Mouse (Mus musculus): Measurements from ENCODE around the gene Hivep1.
A peak's percentile ranks its signal among the peaks of the same experiment; 100 is the strongest.

Hivep1 gene

DNA sequence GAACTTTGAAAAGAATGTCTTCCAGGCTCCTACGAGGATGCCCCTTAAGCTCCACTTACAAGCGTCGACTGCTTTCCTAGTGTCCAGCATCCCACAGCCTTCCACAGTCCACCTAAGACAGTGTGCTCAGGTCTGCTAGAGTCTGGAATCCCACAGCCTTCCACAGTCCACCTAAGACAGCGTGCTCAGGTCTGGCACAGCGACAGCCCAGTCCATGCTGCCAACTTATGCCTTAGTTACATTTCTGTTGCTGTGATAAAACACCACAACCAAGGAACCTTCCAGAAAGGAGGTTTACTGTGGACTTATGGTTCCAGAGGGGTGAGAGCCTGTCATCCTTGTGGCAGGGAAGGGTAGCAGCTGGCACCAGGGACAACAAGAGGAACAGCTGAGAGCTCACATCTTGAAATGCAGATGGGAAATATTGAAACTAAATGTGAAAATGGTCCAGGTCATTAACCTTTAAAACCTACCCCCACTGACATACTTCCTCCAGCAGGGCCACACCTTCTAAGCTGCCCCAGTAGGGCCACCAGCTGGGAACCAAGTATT is 25.0 kb downstream of the Hivep1 start:
- no peak for DNase-seq

DNA sequence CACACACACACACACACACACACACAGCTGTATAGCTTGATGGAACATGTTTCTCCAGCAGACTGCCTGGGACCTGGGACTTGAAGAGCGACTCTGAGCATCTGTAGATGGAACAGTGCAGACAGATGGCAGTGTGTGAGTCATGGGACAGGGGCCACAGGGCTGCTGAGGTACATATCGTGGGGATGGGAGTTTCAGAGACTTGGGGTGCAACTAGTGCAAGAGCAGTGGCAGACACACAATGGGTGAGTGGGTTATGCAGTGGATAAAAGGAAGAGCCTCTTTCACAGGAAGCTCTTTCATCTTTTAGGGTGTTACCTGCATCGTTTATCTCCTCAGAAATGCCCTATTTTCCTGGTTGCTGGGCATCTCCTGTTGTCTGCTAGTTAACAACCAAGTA is 25.8 kb downstream of the Hivep1 start:
- no peak for DNase-seq

DNA sequence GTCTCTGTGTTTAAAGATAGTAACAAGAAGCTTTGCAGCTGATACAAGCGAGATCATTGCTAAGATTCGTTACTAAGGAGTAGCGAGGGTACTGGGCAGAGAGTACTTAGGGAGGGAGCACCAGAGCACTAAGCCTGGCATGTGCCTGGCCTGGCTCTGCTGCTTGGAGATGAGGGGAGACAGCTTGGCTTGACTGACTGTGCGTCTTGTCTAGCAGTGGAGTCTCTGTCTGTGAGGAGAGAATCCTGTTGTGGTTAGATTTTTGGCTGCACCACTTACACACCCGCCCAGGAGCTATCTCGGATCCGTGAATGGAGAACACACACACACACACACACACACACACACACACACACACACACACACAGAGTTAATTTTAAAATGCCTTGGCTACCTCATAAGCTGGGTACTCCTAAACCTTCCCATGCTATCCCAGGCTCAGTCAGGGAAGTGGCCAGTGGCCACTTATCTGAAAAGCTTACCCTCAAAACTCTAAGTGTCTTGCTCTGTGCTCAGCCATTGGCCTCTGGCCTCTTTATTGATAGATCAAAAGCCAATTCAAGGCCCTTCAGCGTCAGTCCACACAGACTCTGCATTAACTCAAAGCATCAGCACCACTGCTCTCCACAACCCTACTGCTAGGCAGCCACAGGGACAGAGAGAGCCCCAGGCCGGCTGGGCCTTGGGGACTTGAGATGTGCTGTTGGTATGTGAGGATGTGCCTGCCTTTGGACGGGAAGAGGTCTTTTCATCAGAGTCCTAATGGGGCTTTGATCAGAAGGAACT is 28.5 kb downstream of the Hivep1 start:
- DNase-seq = no peak

DNA sequence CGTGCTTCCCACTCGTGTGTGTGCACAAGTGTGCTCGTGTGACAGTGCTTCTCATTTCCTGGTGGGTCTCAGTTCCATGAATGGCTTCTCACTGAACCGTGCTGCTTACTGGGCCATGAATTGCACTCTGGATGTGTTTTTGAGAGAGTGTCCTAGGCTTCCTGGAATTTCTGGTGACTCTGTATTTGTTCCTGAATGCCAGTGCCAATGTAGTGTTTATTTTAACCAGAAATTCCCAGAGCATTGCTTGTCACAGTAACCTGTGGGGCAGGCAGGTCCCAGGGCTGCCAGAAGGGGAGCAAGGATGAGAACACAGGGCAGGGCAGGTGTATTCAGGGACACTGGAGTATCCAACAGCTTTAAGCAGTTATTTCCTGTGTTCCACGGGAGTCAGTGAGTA is 36.5 kb downstream of the Hivep1 start:
- DNase-seq = no peak

DNA sequence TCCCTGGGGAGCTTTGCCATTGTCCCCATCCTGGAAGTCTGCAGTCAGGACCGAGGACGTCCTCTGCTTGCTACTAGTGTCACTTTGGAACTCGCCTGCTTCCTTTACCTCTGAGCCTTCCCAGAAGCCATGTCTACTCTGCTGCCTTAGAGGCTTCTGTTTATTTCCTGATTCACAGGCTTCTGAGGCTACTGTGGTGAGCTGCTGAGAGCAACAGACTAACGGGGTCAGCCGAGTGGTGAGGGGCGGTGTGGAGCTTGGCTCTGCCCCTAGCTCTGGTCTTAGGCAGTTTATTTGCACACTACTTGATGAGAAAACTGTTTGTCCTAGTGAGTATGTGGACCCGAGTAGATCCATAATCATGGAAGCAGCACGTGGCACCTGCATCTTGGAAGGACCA is 37.2 kb downstream of the Hivep1 start:
- DNase-seq = no peak

DNA sequence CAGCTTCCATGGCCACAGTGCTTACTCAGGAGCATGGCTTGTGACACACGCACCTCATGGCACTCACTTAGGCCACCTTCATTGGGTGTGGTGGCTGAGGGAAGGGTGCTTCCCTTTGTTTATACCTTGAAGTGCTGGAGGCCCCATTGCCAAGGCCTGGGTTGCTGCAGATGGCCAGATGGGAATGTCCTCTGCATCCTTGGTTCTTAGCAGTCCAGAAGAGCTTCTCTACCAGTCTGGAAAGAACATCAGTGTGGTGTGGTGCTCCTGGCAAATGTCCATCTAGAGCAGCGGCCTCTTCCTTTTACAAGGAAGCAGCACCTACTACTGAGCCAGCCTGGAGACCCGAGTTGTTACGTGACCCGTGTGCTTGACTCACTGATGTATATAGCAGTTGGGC is 38.9 kb downstream of the Hivep1 start:
- no peak for DNase-seq

DNA sequence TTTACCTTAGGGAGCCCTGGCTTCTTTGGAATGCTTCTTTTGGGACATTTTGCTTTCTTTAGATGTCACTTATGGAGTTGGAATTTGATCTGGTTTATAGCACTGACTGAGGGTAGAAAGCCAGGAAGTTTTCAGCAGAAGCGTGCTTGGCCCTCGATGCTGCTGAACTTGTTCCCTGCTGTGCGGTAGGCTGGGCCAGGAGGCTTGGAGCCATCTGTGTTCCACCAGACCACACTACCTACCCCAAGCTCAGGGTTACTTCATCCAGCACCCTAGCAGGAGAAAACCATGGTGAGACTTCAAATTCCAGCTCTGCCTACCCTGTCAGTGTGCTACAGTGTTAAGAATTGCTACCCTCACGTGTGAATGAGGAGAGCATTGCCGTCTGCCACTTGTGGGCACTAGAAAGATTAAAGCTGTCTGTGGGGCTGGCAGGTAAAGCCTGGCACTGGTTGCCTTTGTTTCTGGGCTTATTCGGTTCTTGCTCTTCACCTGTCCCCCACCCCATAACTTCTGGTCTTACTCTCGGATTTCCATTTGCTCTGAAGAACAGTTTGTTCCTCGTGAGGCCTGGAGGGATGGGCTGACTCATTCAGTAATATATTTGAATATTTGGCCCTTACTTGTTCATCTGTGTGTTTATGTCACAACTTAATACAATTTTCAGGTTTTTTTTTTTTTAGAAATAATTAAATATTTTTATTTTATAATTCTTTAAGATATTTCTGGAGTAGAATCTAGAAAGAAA is 40.7 kb downstream of the Hivep1 start:
- no peak for DNase-seq

DNA sequence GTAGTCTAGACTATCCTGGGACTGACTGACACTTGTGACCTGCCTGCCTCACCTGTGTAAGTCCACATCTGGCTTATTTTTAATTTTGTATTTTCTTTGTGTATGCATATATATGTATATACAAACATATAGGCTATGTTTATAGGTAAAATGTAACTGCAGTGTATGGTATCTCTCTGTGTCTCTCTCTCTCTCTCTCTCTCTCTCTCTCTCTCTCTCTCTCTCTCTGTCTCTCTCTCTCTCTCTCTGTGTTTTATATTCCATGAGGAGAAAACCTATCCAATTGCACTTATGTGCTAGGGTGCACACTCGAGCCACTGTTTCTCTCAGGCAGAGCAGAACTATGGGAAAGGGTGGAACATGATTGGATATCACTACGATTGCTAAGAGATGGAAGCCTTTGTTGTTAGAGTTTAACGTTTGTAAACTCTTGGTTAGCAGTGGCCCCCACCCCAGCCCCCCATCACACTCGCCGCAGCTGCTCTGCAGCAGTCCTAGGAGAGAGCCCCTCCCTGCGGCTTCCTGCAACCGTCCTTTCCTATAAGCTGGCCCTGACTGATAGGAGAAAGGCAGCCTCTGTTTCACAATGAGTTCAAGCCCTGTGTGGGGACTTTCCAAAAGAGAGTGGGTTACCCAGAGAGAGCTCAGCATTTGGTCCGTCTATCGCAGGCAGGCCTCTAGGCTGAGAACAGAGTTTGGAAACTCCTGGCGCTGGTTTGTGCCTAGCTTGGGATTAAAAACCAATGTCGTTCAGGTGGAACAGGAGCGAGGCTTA is 41.6 kb downstream of the Hivep1 start:
- DNase-seq = no peak

DNA sequence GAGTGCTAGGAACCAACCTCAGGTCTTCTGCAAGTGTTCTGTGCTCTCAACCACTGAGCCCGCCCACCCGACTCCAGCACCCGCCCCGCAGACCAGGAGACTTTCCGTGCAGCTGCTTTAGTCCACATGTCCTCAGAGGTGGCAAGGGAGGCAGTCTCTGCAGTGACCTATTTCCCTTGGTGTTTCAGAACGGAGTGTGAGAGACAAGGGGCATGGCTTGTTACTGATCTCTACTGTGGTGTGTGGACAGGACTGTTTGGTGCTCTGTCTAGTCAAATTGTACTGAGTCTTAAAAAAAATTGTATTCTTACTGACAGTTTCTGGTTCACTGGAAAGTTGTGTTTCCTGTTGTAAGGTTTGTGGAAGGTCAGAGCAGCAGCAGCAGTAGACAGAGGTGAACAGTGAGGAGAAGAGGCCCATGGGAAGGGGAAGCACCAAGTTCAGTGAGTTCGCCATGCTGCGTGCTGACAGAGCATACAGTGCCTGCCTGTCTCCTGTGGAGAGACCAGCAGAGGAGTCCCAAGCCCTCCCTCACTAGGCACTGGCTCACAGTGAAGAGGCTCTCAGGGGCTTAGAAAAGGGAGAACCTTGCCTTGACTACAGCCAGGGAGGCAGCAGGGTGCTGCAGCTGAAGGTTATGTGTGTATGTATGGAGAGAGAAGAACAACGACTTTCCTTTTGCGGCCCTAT is 44.1 kb downstream of the Hivep1 start:
- no peak for DNase-seq

DNA sequence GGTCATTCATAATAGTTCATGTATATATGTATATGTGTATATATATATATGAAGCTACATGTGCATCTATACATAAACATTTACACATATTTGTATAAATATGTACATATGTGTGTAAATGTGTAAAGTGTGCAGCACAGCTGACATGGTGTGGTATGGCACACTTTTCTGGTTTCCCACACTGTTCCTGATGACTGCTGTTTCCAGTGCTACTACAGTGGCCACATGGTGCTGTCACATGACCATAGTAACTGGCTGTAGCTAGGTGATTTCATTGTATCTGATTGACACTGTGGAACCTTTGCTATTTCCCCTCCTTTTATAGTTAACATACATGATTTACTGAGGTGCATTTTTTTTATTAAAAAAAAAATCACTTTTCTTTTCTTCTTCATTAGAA is 45.3 kb downstream of the Hivep1 start:
- DNase-seq = no peak

DNA sequence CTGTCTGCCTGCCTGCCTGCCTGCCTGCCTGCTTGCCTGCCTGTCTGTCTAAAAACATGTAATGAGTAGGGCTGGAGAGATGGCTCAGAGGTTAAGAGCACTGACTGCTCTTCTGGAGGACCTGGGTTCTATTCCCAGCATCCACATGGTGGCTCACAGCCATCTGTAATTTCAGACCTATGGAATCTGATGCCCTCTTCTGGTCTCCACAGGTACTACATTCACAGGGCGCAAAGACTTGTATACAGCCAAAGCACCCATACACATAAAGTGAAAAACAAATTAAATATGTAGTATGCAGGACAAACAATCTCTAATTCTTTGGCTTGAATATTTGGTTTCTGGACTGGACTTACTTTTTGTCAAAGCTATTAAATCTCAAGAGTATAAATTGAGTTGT is 46.7 kb downstream of the Hivep1 start:
- DNase-seq = no peak

DNA sequence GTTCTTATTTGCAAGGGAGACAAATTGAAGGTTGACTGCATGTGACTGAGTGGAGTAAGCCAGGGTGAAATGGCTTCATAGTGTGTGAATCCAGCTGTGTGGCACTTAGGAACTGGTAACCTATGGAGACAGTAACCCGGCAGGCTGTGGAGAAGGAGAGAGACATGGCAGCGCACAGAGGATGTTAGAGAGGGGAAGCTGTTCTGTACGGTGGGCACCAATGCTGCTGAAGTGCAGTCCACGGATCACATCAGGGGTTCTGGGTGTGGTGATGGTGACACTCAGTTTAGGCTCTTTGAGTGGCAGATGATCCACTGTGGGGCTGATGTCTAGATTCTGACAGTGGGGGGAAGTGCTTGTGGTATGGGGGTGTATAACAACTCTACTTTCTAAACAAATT is 47.7 kb downstream of the Hivep1 start:
- no peak for DNase-seq

DNA sequence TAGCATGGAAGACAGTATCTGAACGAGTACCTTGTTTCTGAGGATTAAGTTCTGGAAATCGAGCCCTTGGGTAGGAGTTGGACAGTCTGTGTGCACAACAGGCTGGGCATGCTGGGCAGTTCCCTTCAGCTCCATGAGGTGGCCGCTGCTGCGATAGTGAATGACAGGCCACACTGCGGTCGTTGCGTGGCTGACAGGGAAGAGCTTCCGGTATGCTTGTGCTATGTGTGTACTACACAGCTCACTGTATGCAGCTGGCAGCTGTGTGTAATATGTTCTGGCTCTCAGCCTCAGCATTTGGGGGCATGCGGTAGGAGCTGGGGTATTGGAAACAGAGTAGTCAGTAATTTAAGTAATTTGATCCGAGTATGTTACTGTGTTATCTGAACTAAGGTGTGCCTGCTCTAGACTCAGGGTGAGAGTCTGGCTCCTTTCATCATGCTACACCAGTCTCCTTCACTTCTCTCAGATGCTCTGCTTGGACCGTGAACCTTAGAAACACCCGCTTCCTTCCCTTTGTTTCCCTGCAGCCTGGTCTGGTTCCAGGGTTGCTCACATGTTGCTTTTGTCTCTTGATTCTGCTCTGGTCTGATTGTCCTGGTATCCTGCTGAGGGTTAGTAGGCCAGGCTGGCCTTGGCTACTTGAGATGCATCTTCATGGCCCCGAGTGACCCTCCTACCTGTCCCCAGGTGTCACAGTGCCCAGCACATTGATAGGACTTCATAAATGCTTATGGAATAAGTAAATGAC is 49.8 kb downstream of the Hivep1 start:
- no peak for DNase-seq

DNA sequence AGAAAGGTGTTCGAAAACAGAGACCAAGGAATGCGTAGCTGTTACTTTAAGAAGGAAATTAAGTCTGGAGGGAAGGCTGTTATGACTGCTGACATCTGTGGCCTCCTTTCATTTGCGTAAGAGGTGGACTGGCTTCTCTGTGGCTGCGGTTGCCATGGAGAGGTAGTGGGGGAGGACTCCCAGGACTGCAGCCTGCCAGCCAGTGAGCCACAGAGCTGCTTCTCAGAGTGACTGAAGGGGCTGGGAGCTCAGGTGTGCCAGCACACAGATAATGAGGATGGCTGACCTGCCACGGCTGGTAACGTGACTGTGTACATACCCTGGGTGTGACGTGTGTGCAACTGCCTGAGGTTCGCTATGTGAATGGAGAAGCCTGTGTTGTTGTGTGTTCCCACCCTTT is 51.2 kb downstream of the Hivep1 start:
- peak; percentile 53 for DNase-seq

DNA sequence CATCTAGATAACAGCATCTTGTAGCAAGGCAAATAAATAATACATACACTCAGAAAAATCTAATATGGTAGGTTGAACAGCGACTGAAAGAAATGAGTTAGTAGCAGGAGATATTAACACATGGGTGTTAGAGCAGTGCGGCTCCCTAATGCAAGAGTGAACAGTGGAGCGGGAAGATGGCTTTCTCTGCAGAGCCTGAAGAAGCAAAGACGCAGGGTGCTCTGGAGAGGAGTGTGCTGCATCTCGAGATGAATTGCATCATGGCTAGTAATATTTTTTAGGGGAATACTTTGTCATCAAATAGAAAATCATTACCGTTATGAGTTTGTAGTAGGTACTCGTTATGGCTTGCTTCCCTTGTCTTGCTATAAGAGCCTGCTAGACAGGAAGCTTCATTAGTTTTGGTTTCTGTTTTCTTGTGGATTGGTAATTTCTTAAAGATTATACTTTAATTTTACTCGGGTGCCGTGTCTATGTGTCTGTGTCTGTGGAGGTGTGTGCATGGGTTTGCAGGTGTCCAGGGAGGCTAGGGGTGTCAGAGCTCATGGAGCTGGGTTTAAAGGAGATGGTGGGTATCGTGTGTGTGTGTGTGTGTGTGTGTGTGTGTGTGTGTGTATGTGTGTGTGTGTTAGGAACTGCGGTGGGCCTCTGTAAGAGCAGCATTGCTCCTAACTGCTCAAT is 51.8 kb downstream of the Hivep1 start:
- no peak for DNase-seq

DNA sequence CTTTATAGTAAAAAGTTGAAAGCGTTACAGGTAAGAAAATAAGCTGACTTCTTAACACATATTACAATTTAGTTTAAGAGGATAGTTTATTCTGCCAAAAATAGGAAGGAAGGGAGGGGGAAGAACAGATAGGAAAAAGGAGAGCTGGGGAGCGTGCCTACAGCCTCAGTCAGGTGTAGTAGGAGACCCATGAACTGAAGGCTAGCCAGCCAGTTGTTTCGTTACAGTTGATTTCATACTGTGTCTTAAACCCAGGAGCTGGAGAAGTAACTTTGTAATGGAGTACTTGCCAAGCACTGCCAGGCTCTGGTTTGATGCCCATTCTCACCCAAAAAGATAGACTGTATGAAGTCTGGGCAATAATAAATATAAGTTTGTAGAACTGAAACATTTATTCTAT is 52.5 kb downstream of the Hivep1 start:
- no peak for DNase-seq

DNA sequence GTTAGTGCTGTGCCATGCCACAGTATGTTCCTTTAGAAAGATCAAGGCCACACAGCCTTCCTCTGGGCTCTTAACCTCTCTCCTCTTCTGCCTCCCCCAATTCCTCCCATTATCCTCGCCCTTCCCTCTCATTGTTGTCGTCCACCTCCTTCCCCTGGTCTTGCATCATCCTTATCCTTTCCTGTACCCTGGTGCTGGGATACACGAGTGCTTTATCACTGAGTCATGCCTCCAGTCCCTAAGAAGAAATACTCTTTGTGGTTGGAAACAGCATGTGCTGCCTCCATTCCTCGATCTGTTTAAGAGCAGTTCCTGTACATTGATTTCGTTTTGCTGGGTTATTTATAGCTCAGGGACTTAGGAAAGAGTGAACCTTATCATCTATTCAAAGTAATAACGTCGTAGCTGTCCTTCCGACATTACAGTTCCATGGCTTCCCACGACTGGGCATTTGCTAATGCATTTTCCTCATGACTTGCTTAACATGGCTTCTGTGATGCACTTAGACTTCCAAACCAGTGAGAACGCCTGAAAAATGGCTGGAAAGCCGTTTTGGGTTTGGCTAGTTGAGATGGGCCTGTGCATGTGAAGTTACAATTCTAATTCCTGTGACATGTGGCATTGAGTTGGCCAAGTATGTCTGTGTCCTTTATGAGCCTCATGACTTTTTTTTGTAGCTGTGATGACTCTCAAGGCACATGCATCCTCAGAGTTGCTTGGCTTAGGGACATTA is 56.8 kb downstream of the Hivep1 start:
- no peak for DNase-seq

DNA sequence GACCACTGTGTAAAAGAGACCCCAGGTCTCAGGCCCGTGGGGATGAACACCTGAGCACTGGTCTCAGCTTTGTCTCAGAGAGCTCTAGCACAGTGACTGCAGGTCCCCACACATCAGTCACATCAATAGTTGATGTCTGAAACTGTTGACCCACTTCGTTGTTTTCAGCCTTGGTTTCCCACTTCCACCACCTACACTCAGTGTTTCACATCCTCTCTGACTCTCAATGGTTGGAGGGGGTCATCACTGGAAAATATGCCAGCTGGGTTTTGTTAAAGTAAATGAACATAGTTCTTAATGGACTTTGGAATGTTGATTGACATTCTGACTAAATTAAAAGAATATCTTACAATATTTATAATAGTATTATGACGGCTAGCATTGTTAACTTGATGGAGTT is 58.6 kb downstream of the Hivep1 start:
- DNase-seq = no peak

DNA sequence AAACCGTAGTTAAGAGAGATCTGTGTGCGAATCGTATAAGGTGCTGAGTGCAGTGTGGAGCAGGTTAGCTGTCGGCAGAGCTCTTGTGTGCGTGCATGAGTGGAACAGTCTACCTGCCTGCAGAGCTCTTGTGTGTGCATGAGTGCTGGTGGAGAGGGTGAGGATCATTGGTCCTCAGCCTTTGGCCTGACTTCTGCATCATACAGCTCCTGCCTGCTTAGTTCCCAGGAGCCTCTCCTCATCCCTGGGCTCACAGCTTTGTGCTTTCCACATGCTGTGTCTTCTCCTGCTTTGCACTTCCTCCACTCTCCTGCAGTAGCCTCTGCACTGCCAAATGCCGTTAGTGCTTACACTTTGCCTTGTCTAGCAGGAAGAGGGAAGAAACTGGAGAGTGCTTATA is 60.2 kb downstream of the Hivep1 start:
- no peak for DNase-seq

DNA sequence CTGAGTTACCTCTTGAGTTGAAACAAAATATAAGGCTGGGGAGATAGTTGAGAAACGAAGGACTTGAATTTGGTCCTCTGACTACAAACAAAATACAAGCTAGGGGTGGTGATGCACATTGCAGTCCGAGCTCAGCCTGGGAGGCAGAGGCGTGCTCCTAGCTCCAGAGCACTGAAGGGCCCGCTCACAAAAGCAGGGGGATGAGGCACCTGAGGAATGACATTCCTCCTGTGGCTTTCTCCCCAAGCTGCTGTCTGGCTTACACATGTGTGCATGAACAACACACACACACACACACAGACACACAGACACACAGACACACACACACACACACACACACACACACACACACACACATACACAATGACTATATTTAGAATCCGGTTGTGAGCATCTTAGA is 60.9 kb downstream of the Hivep1 start:
- DNase-seq = no peak

DNA sequence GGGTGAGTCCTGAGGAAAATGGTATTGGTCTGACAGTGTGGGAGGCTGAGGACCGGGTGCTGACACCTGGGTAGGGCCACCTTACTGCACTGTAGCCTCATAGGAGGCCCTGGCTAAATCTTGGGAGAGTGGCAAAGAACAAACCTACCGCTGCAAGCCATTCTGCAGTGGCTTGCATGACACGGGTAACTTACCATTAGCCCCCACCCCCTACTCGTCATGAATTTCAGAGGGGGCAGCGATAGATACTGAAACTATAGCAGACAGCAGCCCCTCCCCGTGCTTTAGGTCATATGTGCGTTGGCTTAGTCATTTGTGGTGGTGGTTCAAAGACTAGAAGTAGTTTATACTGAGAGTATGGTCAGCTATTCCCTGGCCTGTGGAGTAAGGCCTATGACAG is 61.8 kb downstream of the Hivep1 start:
- DNase-seq = no peak
